Mouse (Mus musculus) olfactory bulb, adult 2 months (tissue): ENCODE data around the gene B3galnt2.

Experiments
- CTCF ChIP-seq: fragments of 200-500 bp; IDR thresholded peaks from 2 replicates; pipeline ENCODE4 v1.5.1; 2012; ENCODE audit warnings: low read depth, mild to moderate bottlenecking, low read length, moderate library complexity; ENCODE audit not compliant: insufficient read depth
- POLR2A ChIP-seq: fragments of 200-500 bp; IDR thresholded peaks from 2 replicates; pipeline ENCODE4 v1.6.1; 2012; ENCODE audit warnings: mild to moderate bottlenecking, low read depth, low read length, moderate library complexity; ENCODE audit not compliant: insufficient read depth

DNA sequence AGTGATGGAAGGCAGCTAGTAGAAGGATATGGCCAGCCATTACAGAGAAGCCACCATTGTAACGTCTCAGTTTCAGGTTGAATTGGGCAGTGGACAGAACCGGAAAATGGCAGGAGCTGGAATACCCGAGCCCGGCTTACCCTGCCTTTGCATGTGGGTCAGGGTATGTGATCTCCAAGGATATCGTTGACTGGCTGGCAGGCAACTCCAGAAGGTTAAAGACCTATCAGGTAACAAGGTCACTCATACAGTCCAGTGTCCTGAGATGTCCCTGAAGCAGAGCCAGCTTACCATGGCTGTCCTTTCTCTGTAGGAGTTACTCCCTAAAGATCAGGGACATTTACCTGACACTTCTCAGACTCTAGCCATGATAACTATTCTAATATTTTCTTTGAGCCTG, 40.8 kb downstream of the B3galnt2 start:
- no peak for TF ChIP-seq CTCF
- TF ChIP-seq POLR2A = no peak
